Mouse (Mus musculus) hindbrain, embryonic 15.5 days (tissue): ENCODE data around the gene Celf3. TPM values are rescaled to one million over a fixed set of nuclear protein-coding genes. Genes with fewer than 3 reads are reported as not detected.
A peak's percentile ranks its signal among the peaks of the same experiment; 100 is the strongest.

Source experiments
- ATAC-seq: fragments of 200-750 bp; cut with Nextera tagmentation; 2 replicates; pipeline ENCODE4 v1.8.0; 2017; ENCODE audit warnings: low read depth, moderate number of reproducible peaks, moderate TSS enrichment; ENCODE audit not compliant: low FRiP score
- H3K27ac ChIP-seq: fragments of 300-500 bp; sonication (generic); replicated peaks from 2 replicates; pipeline ENCODE4 v1.5.1; 2015; ENCODE audit warnings: mild to moderate bottlenecking, inconsistent platforms
- H3K27me3 ChIP-seq: fragments of 300-500 bp; sonication (generic); 2 replicates; pipeline ENCODE4 v1.6.1; 2015; ENCODE audit warnings: control low read depth, inconsistent platforms
- H3K36me3 ChIP-seq: fragments of 300-500 bp; sonication (generic); 2 replicates; pipeline ENCODE4 v1.6.1; 2015; ENCODE audit warnings: control low read depth, inconsistent platforms
- H3K4me1 ChIP-seq: fragments of 300-500 bp; sonication (generic); replicated peaks from 2 replicates; pipeline ENCODE4 v1.6.1; 2015; ENCODE audit warnings: control low read depth, inconsistent platforms
- H3K4me2 ChIP-seq: fragments of 300-500 bp; sonication (generic); 2 replicates; pipeline ENCODE4 v1.6.1; 2015; ENCODE audit warnings: moderate library complexity, mild to moderate bottlenecking, inconsistent platforms
- H3K4me3 ChIP-seq: fragments of 300-500 bp; sonication (generic); 2 replicates; pipeline ENCODE4 v1.5.1; 2015; ENCODE audit warnings: mild to moderate bottlenecking, inconsistent platforms
- H3K9ac ChIP-seq: fragments of 300-500 bp; sonication (generic); 2 replicates; pipeline ENCODE4 v1.6.1; 2015; ENCODE audit warnings: inconsistent platforms
- H3K9me3 ChIP-seq: fragments of 300-500 bp; sonication (generic); 2 replicates; pipeline ENCODE4 v1.6.1; 2016; ENCODE audit warnings: control low read depth, inconsistent platforms
- WGBS: fragments of 180-500 bp; shearing (Covaris S2); methylation state at CpG from one replicate; pipeline ENCODE4 v1.1.7; 2015; 5-methylcytosine and 5-hydroxymethylcytosine counted together
- polyA plus RNA-seq: library from polyadenylated mRNA; unstranded; fragments of >200 nt; fragmentation: Nextera tagmentation; extraction: Ambion mirVana; gene quantifications from 2 replicates; pipeline ENCODE4 v1.2.1, GENCODE M21; 2015

Gene Celf3
- polyA plus RNA-seq, 1 experiment from 2014 or later: 219 TPM

DNA sequence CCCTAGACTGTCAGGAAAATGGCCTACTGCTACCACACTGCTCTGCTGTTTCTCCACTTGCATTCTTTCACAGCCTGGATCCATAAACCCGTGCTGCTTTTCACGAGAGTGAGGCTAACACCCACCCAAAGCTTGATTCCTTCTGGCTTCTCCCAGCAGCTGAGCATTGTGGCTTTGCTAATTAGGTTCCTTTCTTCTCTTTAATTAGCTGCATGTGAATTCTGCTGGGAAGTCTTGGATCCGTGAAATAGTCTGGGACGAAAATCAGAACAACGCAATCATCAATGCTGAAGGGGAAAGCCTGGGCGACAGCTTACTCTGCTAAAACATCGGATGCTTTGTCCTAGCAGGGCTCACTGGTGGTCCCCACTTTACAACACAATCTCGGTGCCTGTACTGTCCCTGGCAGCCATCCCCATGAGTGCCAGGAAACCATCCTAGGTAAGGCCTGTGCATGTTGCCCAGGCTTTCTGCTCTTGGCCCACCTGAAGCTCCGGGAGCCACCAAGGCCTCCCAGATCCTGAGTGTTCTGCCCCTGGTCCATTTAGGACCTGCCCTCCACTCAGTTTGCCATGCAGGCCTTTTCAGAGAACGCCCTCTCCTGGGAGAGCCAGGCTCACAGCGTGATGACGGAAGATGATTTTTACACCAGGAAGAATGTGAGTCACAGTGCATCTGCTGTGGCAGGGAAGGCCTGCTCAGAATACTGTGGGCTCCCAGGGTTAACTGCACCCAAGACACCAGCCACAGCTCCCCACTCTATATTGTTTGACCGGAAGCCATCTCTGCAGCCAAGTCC, 12.3 kb upstream of the Celf3 start:
- peaks cover 36% of the 10 kb centered on the region for H3K4me1 ChIP-seq
- peak overlapping the region; percentile 32; the same call in 1 of the 2 replicates for H3K9ac ChIP-seq
- no peaks in the 10 kb centered on the region for H3K36me3 ChIP-seq
- no peaks in the 10 kb centered on the region for H3K9me3 ChIP-seq
- H3K27ac ChIP-seq: peak overlapping the region; percentile 92
- no peaks in the 10 kb centered on the region for H3K27me3 ChIP-seq
- ATAC-seq: peak; percentile 78
- H3K4me3 ChIP-seq: no peak overlapping the region
- no peak overlapping the region for H3K4me2 ChIP-seq
- WGBS: 32% methylated on average over 13 of the region's 13 CpGs

DNA sequence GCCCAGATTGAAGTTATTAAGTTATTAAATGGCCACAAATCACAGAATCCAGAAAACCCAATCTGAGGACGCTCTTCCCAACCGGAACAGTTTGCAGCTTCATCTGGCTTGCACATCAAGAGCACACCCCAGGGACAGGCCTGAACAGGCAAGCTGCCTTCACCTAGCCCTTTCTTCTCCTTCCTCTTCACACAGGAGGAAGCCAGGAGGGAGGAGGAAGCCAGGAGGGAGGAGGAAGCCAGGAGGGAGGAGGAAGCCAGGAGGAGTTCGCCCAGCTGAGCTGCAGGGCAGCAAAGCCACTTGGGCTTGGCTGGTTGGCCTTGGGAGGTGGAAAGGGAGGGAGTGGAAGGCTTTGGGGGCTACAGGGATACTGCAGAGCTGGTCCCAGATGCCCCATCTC, 9.2 kb upstream of the Celf3 start:
- WGBS: 49% methylated on average over 3 of the region's 3 CpGs
- ATAC-seq: no peak

DNA sequence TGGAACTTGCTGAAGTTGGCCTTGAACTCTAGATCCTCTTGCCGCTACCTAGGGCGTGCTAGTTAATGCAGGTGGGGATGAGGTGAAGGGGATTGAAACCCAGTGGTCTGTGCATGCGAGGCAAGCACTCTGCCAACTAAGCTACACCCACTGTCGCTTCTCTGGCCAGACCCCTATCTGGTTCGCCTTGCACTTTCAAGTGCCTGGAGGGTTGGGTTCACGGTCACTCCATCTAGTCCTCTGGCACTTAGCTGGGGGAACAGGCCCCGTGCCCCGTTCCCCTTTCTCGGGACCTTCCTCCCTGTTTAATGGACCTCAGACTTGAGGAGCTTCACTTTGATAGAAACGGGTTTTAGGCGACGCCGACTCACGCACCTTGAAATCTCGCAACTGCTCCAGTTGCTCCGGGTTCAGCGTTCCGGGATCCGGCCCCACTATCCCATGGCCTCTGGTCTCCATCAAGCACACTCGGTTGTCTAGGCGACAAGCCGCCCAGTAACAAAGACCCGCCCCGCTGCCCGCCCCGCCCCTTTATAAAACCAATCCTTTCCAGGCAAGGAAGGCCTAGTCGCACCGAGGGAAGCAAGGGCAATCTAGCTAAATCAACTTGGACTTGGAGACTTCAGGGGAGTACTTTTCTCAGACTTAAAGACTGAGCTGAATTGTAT, 5.5 kb upstream of the Celf3 start:
- Histone ChIP-seq H3K36me3 (no peaks in the 10 kb centered on the region), H3K4me2 (peak overlapping the region; percentile 52), H3K4me3 (peak overlapping the region; percentile 27), H3K4me1 (peaks cover 34% of the 10 kb centered on the region), H3K9ac (0 out of 2 replicates have a peak overlapping the region, but pooled peaks have one; percentile 2), H3K27me3 (no peaks in the 10 kb centered on the region), H3K9me3 (no peaks in the 10 kb centered on the region), H3K27ac (no peak overlapping the region)
- 12% methylated on average over 28 of the region's 28 CpGs for WGBS
- ATAC-seq: peak; percentile 15; the same call in 1 of the 2 replicates

More for the DNA sequence above, 9.2 kb upstream of the Celf3 start:
- peaks cover 44% of the 10 kb centered on the region for H3K4me1 ChIP-seq
- H3K36me3 ChIP-seq: no peaks in the 10 kb centered on the region
- H3K27ac ChIP-seq: no peak overlapping the region
- no peak overlapping the region for H3K4me3 ChIP-seq
- H3K9me3 ChIP-seq: no peaks in the 10 kb centered on the region
- H3K4me2 ChIP-seq: no peak overlapping the region
- H3K27me3 ChIP-seq: no peaks in the 10 kb centered on the region
- no peak overlapping the region for H3K9ac ChIP-seq

DNA sequence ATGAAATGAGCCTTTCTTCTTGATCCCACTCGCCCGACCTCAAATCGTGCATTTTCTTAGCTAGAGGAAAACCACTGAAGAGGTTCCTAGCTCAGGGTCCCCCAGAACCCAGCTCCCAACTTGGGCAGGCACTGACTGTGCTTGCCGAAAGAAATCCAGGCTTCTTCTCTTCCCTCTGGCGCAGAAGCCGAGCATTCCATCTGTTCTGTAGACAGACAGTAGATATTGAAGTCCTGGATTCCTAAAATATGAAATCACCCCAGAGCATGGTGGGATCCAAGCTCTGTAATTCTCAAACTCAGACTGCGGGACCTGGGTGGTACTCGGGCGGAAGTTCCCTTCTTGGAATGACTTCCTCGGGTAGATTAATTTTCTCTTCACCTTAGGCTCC, 5.0 kb upstream of the Celf3 start:
- no peaks in the 10 kb centered on the region for H3K9me3 ChIP-seq
- 0 out of 2 replicates have a peak overlapping the region, but pooled peaks have one; percentile 2 for H3K9ac ChIP-seq
- no peak overlapping the region for H3K4me3 ChIP-seq
- no peaks in the 10 kb centered on the region for H3K27me3 ChIP-seq
- H3K4me2 ChIP-seq: peak overlapping the region; percentile 52
- H3K36me3 ChIP-seq: no peaks in the 10 kb centered on the region
- H3K27ac ChIP-seq: no peak overlapping the region
- no peak for ATAC-seq
- H3K4me1 ChIP-seq: peaks cover 34% of the 10 kb centered on the region
- WGBS: 51% methylated on average over 10 of the region's 10 CpGs

DNA sequence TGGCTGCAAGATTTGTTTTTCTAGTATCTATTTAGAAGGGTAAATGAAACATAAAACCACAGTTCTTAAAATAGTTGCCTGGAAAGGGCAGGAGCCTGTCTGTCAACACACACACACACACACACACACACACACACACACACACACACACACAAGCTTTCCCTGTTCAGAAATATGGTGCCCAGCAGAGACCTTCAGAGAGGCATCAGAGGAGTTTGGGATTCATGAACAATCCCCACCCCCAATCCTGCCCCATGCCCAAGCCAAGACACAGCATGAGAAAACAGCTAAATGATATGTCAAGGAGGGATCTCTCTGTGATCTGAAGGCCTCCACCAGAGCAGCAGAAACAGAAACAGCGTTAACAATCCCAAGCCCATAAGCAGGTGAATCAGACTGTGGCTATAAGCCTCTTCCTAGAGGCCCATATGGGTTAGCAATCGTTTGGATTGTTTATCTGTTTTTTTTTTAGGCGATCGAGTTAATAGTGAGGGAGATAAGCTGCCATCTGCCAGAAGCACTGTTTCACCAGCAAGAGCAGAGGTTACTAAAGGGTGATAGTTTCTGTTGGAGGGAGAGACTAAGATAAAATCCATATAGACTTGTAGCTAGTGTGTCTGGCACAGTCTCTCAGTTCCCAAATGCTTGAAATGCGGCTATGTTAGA, 4.4 kb upstream of the Celf3 start:
- ATAC-seq: no peak
- H3K4me3 ChIP-seq: no peak overlapping the region
- H3K9ac ChIP-seq: no peak overlapping the region
- no peak overlapping the region for H3K27ac ChIP-seq
- H3K4me2 ChIP-seq: no peak overlapping the region
- WGBS: 70% methylated on average over 5 of the region's 5 CpGs
- no peaks in the 10 kb centered on the region for H3K36me3 ChIP-seq
- H3K27me3 ChIP-seq: no peaks in the 10 kb centered on the region
- H3K4me1 ChIP-seq: peaks cover 34% of the 10 kb centered on the region
- no peaks in the 10 kb centered on the region for H3K9me3 ChIP-seq

DNA sequence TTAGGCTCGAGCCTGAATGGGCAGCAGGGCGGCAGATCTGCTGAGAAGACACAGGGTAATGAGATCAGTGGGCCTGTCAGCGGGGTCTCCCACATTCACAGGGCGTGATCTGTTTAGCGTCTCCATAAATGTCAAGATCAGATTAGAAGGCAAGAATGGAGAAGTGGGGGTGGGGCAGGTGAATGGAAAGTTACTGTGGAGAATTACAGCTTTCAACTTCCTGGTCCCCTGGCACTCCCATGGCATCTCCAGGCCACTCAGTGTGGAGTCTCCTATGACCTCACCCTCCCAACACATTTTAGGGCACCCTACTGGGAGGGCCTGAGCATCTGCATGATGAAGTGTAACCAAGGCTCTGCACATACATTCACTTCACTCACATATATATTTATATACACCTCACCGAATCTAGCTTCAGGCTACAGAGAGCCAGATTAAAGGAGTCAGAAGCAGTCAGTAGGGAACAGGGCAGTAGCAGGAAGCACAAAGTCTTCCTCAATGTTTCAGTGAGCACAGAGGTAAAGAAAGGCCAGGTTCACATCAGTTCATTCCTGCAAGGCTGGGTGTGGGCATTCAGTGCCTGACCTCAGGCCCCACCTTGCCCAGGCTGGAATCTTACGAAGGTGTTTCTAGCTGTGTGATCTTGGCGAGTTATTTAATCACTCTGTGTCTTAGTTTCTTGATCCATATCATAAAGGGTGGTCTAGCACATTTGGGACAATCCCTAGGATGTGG, 1.6 kb upstream of the Celf3 start:
- H3K4me2 ChIP-seq: no peak overlapping the region
- H3K9ac ChIP-seq: no peak overlapping the region
- H3K4me1 ChIP-seq: peaks cover 57% of the 10 kb centered on the region
- peaks cover under 1% of the 10 kb centered on the region; the same call in 1 of the 2 replicates for H3K36me3 ChIP-seq
- no peak overlapping the region for H3K4me3 ChIP-seq
- no peak for ATAC-seq
- H3K9me3 ChIP-seq: no peaks in the 10 kb centered on the region
- H3K27me3 ChIP-seq: no peaks in the 10 kb centered on the region
- peak overlapping the region; percentile 89 for H3K27ac ChIP-seq
- 63% methylated on average over 8 of the region's 8 CpGs for WGBS

DNA sequence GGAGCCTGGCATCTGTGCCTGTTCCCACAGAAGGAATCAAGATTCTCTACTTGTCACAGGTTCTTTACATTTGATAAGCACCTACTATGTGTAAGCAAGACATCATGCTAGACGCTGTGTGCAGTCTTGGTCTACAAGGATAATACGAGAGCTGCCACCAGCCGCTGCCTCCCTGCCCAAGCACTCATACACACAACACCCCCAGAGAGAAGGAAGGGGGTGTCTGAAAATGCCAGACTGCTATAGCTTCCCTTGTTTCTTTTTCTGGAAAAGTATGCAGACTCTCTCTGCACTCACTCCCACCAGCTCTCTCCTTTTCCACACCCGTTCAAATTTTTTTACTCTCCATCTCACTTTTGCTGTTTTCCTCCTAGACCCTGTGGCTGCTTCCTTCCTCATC, 651 bp upstream of the Celf3 start:
- peaks cover 9% of the 10 kb centered on the region; the same call in 1 of the 2 replicates for H3K36me3 ChIP-seq
- no peaks in the 10 kb centered on the region for H3K9me3 ChIP-seq
- H3K4me1 ChIP-seq: peaks cover 61% of the 10 kb centered on the region
- peak overlapping the region; percentile 73 for H3K4me3 ChIP-seq
- peak overlapping the region; percentile 89 for H3K27ac ChIP-seq
- H3K4me2 ChIP-seq: peak overlapping the region; percentile 78
- peak overlapping the region; percentile 89 for H3K9ac ChIP-seq
- 18% methylated on average over 4 of the region's 4 CpGs for WGBS
- ATAC-seq: no peak; the same call in none of the 2 replicates
- H3K27me3 ChIP-seq: no peaks in the 10 kb centered on the region

DNA sequence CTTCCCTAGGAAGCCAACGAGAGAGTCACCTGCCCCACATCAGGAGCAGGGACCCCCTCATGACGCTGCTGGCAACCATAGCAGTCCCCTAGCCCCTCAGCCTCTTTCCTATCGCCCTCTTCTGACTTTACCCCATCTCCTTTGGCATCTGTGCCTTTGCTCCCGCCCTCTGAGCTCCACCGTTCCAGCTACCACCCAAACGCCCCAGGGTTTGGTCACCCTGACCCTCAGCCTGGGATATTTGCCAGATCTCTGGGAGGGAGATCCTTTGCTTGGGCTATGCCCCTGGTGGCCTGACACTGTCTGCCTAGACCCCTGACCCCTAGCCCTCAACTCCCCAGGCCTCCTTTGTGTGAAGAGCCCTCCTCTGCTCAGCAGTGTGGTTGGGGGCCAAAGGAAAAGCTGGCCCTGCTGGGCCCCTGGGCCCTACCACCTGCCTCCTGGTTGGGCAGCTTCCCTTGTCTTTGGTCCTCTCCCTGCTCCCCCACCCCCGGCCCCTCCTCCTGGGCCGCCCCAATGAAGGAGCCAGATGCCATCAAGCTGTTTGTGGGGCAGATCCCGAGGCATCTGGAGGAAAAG, 585 bp downstream of the Celf3 start:
- H3K36me3 ChIP-seq: peaks cover 9% of the 10 kb centered on the region; the same call in 1 of the 2 replicates
- peak overlapping the region; percentile 89 for H3K27ac ChIP-seq
- ATAC-seq: peak; percentile 19; the same call in 1 of the 2 replicates
- H3K4me2 ChIP-seq: peak overlapping the region; percentile 78
- H3K9ac ChIP-seq: peak overlapping the region; percentile 89
- peaks cover 64% of the 10 kb centered on the region for H3K4me1 ChIP-seq
- WGBS: 3% methylated on average over 9 of the region's 9 CpGs
- H3K27me3 ChIP-seq: no peaks in the 10 kb centered on the region
- H3K9me3 ChIP-seq: no peaks in the 10 kb centered on the region
- peak overlapping the region; percentile 73 for H3K4me3 ChIP-seq

DNA sequence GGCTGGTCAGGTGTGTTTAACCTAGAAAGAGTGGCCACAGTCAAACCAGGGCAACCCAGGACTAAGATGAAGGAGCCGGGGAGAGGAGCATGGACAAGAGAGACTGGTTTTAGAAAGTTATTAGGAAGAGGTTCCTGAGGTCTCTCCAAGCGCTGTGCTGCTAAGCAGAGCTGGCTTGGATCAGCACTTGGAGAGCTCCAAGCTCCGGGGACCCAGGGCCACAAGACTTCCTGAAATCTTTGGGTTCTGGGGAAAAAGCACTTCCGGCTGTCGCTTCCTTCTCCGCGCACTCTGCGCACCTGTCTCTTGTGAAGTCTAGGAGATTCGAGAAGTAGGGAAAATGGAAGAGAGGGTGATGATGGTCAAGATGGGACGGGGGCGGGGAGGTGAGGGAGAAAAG, 1.5 kb downstream of the Celf3 start:
- no peaks in the 10 kb centered on the region for H3K9me3 ChIP-seq
- peak overlapping the region; percentile 73 for H3K4me3 ChIP-seq
- peak overlapping the region; percentile 89 for H3K9ac ChIP-seq
- H3K27ac ChIP-seq: peak overlapping the region; percentile 89
- H3K4me1 ChIP-seq: peaks cover 70% of the 10 kb centered on the region
- ATAC-seq: no peak
- H3K4me2 ChIP-seq: peak overlapping the region; percentile 78
- 8% methylated on average over 11 of the region's 11 CpGs for WGBS
- H3K36me3 ChIP-seq: peaks cover 9% of the 10 kb centered on the region; the same call in 1 of the 2 replicates
- H3K27me3 ChIP-seq: no peaks in the 10 kb centered on the region

DNA sequence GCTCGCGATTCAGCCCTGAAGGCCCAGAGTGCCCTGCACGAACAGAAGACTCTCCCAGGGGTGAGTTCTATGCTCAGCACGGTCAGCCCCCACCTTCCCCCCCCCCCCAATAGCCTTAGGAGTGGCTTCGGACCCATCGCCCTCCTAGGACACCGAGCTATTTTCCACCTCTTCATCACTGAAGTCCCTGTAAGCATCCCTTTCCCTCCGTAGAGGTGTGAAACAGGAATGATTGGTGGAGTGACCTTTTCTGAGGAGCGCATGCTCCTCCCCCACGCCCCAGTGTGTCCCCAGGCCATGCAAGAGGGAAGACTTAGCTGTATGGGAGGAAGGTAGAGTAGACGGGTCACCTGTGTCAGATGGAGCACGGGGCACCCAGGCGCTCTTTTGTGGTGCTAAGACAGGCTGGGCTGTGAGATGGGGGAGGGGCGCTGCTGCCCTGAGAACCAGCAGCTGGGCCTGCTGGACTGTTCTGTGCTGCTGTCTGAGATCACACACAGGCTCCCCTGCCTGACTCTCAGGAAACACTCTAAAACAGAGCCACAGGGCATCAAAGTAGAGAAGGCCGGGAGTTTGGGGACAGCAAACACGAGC, 2.3 kb downstream of the Celf3 start, which contains the start of gene Riiad1:
Riiad1 (minus strand) TSS at position 51 of the 594 bp plus-strand sequence.
- WGBS: 8% methylated on average over 16 of the region's 16 CpGs
- H3K36me3 ChIP-seq: peaks cover 10% of the 10 kb centered on the region
- H3K4me1 ChIP-seq: peaks cover 78% of the 10 kb centered on the region
- no peaks in the 10 kb centered on the region for H3K9me3 ChIP-seq
- no peak for ATAC-seq
- no peaks in the 10 kb centered on the region for H3K27me3 ChIP-seq
- peak within 1 kb of the TSS; percentile 73 for H3K4me3 ChIP-seq
- H3K4me2 ChIP-seq: peak within 1 kb of the TSS; percentile 78
- H3K9ac ChIP-seq: peak within 1 kb of the TSS; percentile 89
- H3K27ac ChIP-seq: peak within 1 kb of the TSS; percentile 89

DNA sequence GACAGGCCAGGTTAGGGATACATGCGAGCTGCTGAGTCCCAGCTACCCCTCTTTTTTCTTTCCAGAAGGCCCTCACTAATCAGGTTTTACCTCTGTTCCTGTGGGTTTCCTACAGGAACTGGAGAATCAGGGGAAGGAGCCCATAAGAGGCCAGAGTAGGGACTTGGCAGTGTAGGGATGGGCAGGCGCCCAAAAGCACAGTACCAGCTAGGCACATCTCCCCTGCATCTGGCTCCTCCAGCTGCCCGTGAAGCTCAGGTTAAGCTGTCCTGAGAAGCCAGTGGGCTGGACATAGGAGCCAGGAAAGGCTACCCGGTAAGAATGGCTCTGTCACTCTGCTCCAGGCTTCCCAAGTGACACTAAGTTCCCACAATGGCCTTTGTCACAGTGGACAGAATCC, 3.3 kb downstream of the Celf3 start:
- H3K36me3 ChIP-seq: peaks cover 18% of the 10 kb centered on the region
- peak overlapping the region; percentile 78 for H3K4me2 ChIP-seq
- no peaks in the 10 kb centered on the region for H3K27me3 ChIP-seq
- 71% methylated on average over 4 of the region's 4 CpGs for WGBS
- peak overlapping the region; percentile 6; the same call in 1 of the 2 replicates for H3K9ac ChIP-seq
- H3K4me1 ChIP-seq: peaks cover 81% of the 10 kb centered on the region
- no peak overlapping the region for H3K27ac ChIP-seq
- H3K4me3 ChIP-seq: no peak overlapping the region
- no peaks in the 10 kb centered on the region for H3K9me3 ChIP-seq
- no peak for ATAC-seq
